8 mouse cellular contexts compared by ENCODE assay signal in the genomic region with DNA sequence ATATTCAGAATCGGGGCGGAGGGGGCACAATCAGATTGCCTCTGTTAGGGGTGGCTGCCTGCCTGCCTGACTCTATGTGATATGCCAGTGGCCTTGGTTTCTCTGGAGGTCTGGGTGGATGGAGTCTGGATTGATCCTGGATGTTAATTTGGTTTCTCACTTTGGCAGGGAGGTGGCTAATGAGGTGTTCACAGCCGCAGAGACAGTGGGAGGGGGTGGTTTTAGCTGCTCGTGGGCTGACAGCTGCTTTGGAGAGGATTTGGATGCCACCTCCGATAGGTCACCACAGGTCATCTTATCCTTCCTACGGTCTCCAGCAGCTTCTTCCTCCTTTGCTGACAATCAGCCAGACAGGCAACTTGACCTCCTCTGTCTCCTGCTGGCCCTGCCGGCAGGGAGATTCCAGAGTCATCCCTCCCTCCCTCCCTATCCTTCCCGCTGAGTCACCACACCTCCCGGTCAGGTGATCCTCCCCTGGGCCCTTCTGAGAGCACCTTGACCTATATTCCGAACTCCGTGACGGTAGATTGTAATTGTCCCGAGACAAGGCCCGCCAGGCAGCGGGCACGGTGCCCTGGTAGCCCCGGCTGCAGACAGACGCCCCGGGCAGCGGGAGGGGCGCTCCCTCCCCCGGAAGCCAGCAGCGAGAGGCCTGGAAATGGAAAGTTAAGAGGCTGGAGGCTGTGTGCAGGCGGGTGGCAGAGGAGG. TPM values are rescaled to one million over a fixed set of nuclear protein-coding genes. Genes with fewer than 3 reads are reported as not detected.
A peak's percentile ranks its signal among the peaks of the same experiment; 100 is the strongest.
DNase-seq lines count a peak whose midpoint lies in the region; ATAC-seq lines count a peak whose summit lies in the region.

No protein-coding gene starts in this region.

- H3K9ac ChIP-seq in intestine, embryonic 15.5 days = peak overlapping the region; percentile 55

- WGBS in intestine, embryonic 15.5 days = 2% methylated on average over 24 of the region's 24 CpGs

- H3K4me1 ChIP-seq in intestine, embryonic 15.5 days (replicated peaks) = peaks cover 20% of the 10 kb centered on the region

- peak overlapping the region; percentile 92 for H3K4me2 ChIP-seq in intestine, embryonic 15.5 days (replicated peaks)

- H3K4me3 ChIP-seq in intestine, embryonic 15.5 days (replicated peaks) = peak overlapping the region; percentile 50

- no peaks in the 10 kb centered on the region for H3K27me3 ChIP-seq in intestine, embryonic 15.5 days (replicated peaks)

- peak; percentile 78 for ATAC-seq in activated CD4-positive, CD25-positive, alpha-beta regulatory T cell, adult 4 months
- ATAC-seq in intestine, embryonic 15.5 days = peak; percentile 91
- ATAC-seq in megakaryocyte-erythroid progenitor cell, adult 5-6 weeks (replicated peaks; ENCODE audit: low FRiP score, low TSS enrichment, poor library complexity, severe bottlenecking) = peak; percentile 62

- no peaks in the 10 kb centered on the region for H3K36me3 ChIP-seq in intestine, embryonic 15.5 days

- intact Hi-C loops in gastrocnemius, postnatal 36 days (cut with DNase I) = loop anchor here (5.0 kb wide), 1 partner anchor 35 kb away; no protein-coding TSS in a partner anchor
- intact Hi-C loops in left cerebral cortex, postnatal 25 days (cut with DNase I) = loop anchor here (1.0 to 2.0 kb wide), 3 partner anchors 8 to 48 kb away; a partner anchor contains a TSS

- H3K9me3 ChIP-seq in intestine, embryonic 15.5 days = no peaks in the 10 kb centered on the region

- peak; percentile 63 for DNase-seq in embryo, embryonic 10 days (ENCODE audit: low spot score)
- DNase-seq in gastrocnemius, postnatal 36 days = peak; percentile 64 to 73
- peak; percentile 80 to 90 for DNase-seq in left cerebral cortex, postnatal 25 days (ENCODE audit: low spot score in 2 of 2)
- peak; percentile 72 to 80 for DNase-seq in right cerebral cortex, postnatal 36 days (ENCODE audit: low spot score in 2 of 2)
- DNase-seq in urinary bladder, postnatal 36 days (ENCODE audit: low spot score in 2 of 2) = peak; percentile 74 to 83

- H3K27ac ChIP-seq in intestine, embryonic 15.5 days = peak overlapping the region; percentile 87

RNA-seq across cellular contexts. Expression of a gene that starts 48.7 kb away (rescaled TPM):
- polyA plus RNA-seq in activated CD4-positive, CD25-positive, alpha-beta regulatory T cell, adult 4 months (2017; shearing (Covaris generic)) = 100 to 1,000 TPM; 117 to 118 TPM
- total RNA-seq in gastrocnemius, postnatal 36 days (2021) = 10 to 100 TPM; 47.5 to 68.0 TPM
- polyA plus RNA-seq in intestine, embryonic 15.5 days (2015; fragmentation: Nextera tagmentation; extraction: Ambion mirVana) = 154 and 226 TPM in 2 replicates
- 100 to 1,000 TPM; 194 to 203 TPM for total RNA-seq in left cerebral cortex, postnatal 25 days (2021)
- total RNA-seq in megakaryocyte-erythroid progenitor cell, adult 5-6 weeks (2014; fragmentation: Nextera tagmentation) = 43.1 and 47.2 TPM in 2 replicates
- total RNA-seq in megakaryocyte-erythroid progenitor cell, adult 5-6 weeks (2017) = 57.7 and 59.8 TPM in 2 replicates

RNA-seq across cellular contexts. Expression of a gene that starts 59.7 kb away (rescaled TPM):
- polyA plus RNA-seq in activated CD4-positive, CD25-positive, alpha-beta regulatory T cell, adult 4 months (2017; shearing (Covaris generic)) = not detected
- not detected for total RNA-seq in gastrocnemius, postnatal 36 days (2021)
- 0.15 and 0.23 TPM in 2 replicates for polyA plus RNA-seq in intestine, embryonic 15.5 days (2015; fragmentation: Nextera tagmentation; extraction: Ambion mirVana)
- total RNA-seq in left cerebral cortex, postnatal 25 days (2021) = 1 to 10 TPM in 1 of 2 experiments, under 1 TPM in 1; 0.92 to 1.0 TPM
- total RNA-seq in megakaryocyte-erythroid progenitor cell, adult 5-6 weeks (2014; fragmentation: Nextera tagmentation) = not detected in 2 replicates
- total RNA-seq in megakaryocyte-erythroid progenitor cell, adult 5-6 weeks (2017) = not detected in 2 replicates

Comparison
In these comparisons a context has a peak if more than half of its experiments do, and no peak if none do; other contexts are left out.
1. Peak in every context shown above with its lines: DNase-seq, ATAC-seq, H3K4me3 ChIP-seq and H3K27ac ChIP-seq.